Mouse (Mus musculus) B cell, adult (primary cell): ENCODE measurements around the gene Hdac7. TPM values are rescaled to one million over a fixed set of nuclear protein-coding genes. Genes with fewer than 3 reads are reported as not detected.

ENCODE experiments used
- total RNA-seq: library from RNA; stranded (reverse); gene quantifications from 4 replicates; pipeline ENCODE4 v1.2.4, GENCODE M21; 2023; ENCODE audit not compliant: inconsistent age

The Hdac7 gene
- total RNA-seq, result 128 to 144 TPM (median 132 TPM) in 4 replicates

GRCm38 (mm10) chr15:97844037-97845034, at the start of gene Hdac7:
TSS of gene Hdac7 (minus strand) at chr15:97844502.

GRCm38 (mm10) chr15:97778311-97779098, 65.8 kb downstream of the Hdac7 start, which contains the start of gene Slc48a1:
TSS of gene Slc48a1 (plus strand) at chr15:97778520.

GRCm38 (mm10) chr15:97767280-97768186, 76.8 kb downstream of the Hdac7 start, which contains the start of gene Rapgef3:
TSS of gene Rapgef3 (minus strand) at chr15:97767972.

Other genes with a start within 250 kb of the Hdac7 start
- 14.6 to 19.1 TPM (median 16.5 TPM) in 4 replicates for gene Rpap3, start 138.7 kb downstream of the Hdac7 start, total RNA-seq
- gene Endou, start 113.2 kb downstream of the Hdac7 start, total RNA-seq, result 5.3 to 6.8 TPM (median 6.7 TPM) in 4 replicates
- gene Rapgef3, start 76.5 kb downstream of the Hdac7 start, total RNA-seq, result 2.9 to 8.3 TPM (median 7.4 TPM) in 4 replicates
- 20.5 to 24.5 TPM (median 21.4 TPM) in 4 replicates for gene Slc48a1, start 66.0 kb downstream of the Hdac7 start, total RNA-seq
- gene Vdr, start 66.1 kb upstream of the Hdac7 start, total RNA-seq, result 0.48 to 0.96 TPM (median 0.72 TPM) in 4 replicates
- 14.7 to 23.0 TPM (median 20.4 TPM) in 4 replicates for gene Tmem106c, start 119.7 kb upstream of the Hdac7 start, total RNA-seq
- gene Col2a1, start 160.2 kb upstream of the Hdac7 start, total RNA-seq, result 0.39 to 0.48 TPM in 2 of 4 replicates, not detected in the others
- gene Pfkm, start 248.1 kb upstream of the Hdac7 start, total RNA-seq, result 4.6 to 8.1 TPM (median 5.5 TPM) in 4 replicates
- gene Senp1, start 249.2 kb upstream of the Hdac7 start, total RNA-seq, result 60.4 to 67.2 TPM (median 62.3 TPM) in 4 replicates